Mouse (Mus musculus): ENCODE measurements around the gene Fancg.

Gene Fancg

GRCm38 (mm10) chr4:43032501-43032900, 22.2 kb upstream of the Fancg start:
- DNase-seq, result no peak

- DNase-seq, result peak; percentile 96
These were observed 21.1 kb upstream of the Fancg start, which contains the start of gene Stoml2 for GRCm38 (mm10) chr4:43031237-43031995. Stoml2 (minus strand) TSS chr4:43031710.

- DNase-seq, result peak; percentile 62
These were observed 20.5 kb upstream of the Fancg start for GRCm38 (mm10) chr4:43030780-43031230.

GRCm38 (mm10) chr4:43030352-43030751, 20.0 kb upstream of the Fancg start:
- no peak for DNase-seq

- DNase-seq, result no peak
These were observed 19.4 kb upstream of the Fancg start for GRCm38 (mm10) chr4:43029749-43030148.

GRCm38 (mm10) chr4:43029121-43029520, 18.8 kb upstream of the Fancg start:
- no peak for DNase-seq

GRCm38 (mm10) chr4:43025084-43025960, 15.0 kb upstream of the Fancg start, which contains the start of gene Pigo:
Pigo (minus strand) TSS chr4:43025819.
- peak; percentile 98 for DNase-seq

- no peak for DNase-seq
These were observed 14.4 kb upstream of the Fancg start for GRCm38 (mm10) chr4:43024673-43025072.

- DNase-seq, result no peak
These were observed 11.0 kb upstream of the Fancg start for GRCm38 (mm10) chr4:43021341-43021740.

- no peak for DNase-seq
These were observed 10.6 kb upstream of the Fancg start for GRCm38 (mm10) chr4:43020876-43021275.

- no peak for DNase-seq
These were observed 9.5 kb upstream of the Fancg start for GRCm38 (mm10) chr4:43019641-43020465.

GRCm38 (mm10) chr4:43019176-43019575, 8.9 kb upstream of the Fancg start:
- DNase-seq, result no peak

- DNase-seq, result no peak
These were observed 7.8 kb upstream of the Fancg start for GRCm38 (mm10) chr4:43018156-43018555.

- no peak for DNase-seq
These were observed 1.8 kb upstream of the Fancg start for GRCm38 (mm10) chr4:43012091-43012490.

GRCm38 (mm10) chr4:43005765-43006164, 4.5 kb downstream of the Fancg start:
- peak; percentile 73 for DNase-seq

GRCm38 (mm10) chr4:43004951-43005350, 5.4 kb downstream of the Fancg start:
- DNase-seq, result no peak

- peak; percentile 68 for DNase-seq
These were observed 7.4 kb downstream of the Fancg start for GRCm38 (mm10) chr4:43002756-43003439.

- DNase-seq, result no peak
These were observed 9.0 kb downstream of the Fancg start for GRCm38 (mm10) chr4:43001272-43001671.

GRCm38 (mm10) chr4:43000141-43000986, 9.9 kb downstream of the Fancg start, which contains the start of gene Vcp:
Vcp (minus strand) TSS chr4:43000507.
- DNase-seq, result peak; percentile 99

GRCm38 (mm10) chr4:42999451-43000140, 10.7 kb downstream of the Fancg start:
- peak; percentile 83 for DNase-seq
